Mouse (Mus musculus) bone marrow macrophage, adult 2 months (primary cell): Measurements from ENCODE around the gene Ccdc73.

Experiments
- CTCF ChIP-seq: IDR thresholded peaks from 2 replicates; pipeline ENCODE4 v1.5.1; 2012; ENCODE audit warnings: low read depth, mild to moderate bottlenecking, low read length, moderate library complexity
- POLR2A ChIP-seq: IDR thresholded peaks from 2 replicates; pipeline ENCODE4 v1.6.1; 2012; ENCODE audit warnings: mild to moderate bottlenecking, low read depth, low read length, borderline replicate concordance

DNA sequence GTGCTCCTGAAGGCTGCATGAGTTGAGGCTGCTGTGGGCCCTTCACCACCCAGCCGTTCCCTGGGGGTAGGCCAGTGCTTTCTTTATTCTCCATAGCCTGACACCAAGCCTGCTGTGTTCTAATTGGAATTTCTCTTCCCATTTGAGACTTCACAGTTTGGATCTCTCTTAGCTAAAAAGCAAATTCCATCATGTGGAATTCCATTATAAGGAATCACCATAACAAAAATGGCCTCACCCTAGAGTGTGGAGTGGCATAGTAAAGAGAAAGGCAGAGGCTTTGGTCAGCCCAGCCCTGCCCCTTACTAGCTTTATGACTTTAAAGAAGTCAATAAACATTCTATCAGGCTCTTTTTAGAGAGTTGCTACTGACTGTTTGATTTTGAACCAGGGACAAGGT is 180.7 kb downstream of the Ccdc73 start:
- no peak for TF ChIP-seq CTCF
- TF ChIP-seq POLR2A = no peak
